Mouse (Mus musculus) testis, adult 2 months (tissue): Measurements from ENCODE around the gene Arf4.

ENCODE experiments used
- CTCF ChIP-seq: fragments of 200-500 bp; IDR thresholded peaks from 2 replicates; pipeline ENCODE4 v1.5.1; 2012; ENCODE audit warnings: low read depth, mild to moderate bottlenecking, inconsistent platforms, low read length, moderate library complexity; ENCODE audit not compliant: control insufficient read depth, insufficient read depth, insufficient replicate concordance
- POLR2A ChIP-seq: fragments of 200-500 bp; IDR thresholded peaks from 2 replicates; pipeline ENCODE4 v1.6.1; 2012; ENCODE audit warnings: low read depth, mild to moderate bottlenecking, inconsistent platforms, low read length, moderate library complexity; ENCODE audit not compliant: control insufficient read depth

DNA sequence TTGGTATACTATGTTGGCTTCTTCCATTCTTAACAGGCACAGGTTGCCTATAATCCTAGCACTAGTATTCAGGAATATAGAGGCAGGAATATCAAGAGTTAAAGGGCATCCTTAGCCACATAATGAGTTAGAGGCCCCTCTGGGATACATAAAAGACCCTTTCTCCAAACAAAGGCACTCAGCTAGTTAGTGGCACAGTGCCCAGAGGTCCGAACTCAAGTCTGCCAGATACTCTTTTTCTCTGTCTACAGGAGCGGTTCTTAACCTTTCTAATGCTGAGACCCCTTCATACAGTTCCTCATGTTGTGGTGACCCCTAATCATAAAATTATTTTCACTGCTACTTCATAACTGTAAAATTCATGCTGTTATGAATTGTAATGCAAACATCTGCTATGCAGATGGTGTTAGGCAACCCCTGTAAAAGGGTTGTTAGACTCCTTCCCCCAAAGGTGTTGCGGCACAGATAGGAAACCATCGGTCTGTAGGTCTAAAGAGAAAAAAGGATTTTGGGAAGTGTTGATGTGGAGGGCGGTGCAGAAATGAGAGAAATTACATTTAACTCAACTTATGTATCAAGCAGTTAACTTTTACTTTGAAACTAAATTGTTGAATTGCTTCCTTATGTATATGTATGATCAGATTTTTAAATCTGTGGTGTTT, 8.2 kb downstream of the Arf4 start:
- no peak for TF ChIP-seq POLR2A
- TF ChIP-seq CTCF: no peak
